Mouse (Mus musculus) lung, postnatal 0 days (tissue): Measurements from ENCODE around the gene Sh3pxd2a.

ENCODE experiments used
- CTCF ChIP-seq: IDR thresholded peaks from 2 replicates; pipeline ENCODE4 v1.5.1; 2016; ENCODE audit warnings: antibody characterized with exemption, mild to moderate bottlenecking
- EP300 ChIP-seq: IDR thresholded peaks from 2 replicates; pipeline ENCODE4 v1.6.1; 2016; ENCODE audit warnings: antibody characterized with exemption, mild to moderate bottlenecking, control low read depth

- TF ChIP-seq CTCF (no peak), EP300 (no peak)
Measured at GRCm38 (mm10) chr19:47303128-47303527, 161.1 kb downstream of the Sh3pxd2a start.
